Mouse (Mus musculus) thymus, postnatal 14 days (tissue): ENCODE measurements around the gene Cdh16.
"Not testable (repeated sequence)": the region's sequence is repeated elsewhere in the genome, so short reads cannot be mapped to it uniquely, and the experiment has no call there.

Experiments
- DNase-seq: peaks from one replicate; pipeline ENCODE4 v3.0.0; 2021

Cdh16 gene

DNA sequence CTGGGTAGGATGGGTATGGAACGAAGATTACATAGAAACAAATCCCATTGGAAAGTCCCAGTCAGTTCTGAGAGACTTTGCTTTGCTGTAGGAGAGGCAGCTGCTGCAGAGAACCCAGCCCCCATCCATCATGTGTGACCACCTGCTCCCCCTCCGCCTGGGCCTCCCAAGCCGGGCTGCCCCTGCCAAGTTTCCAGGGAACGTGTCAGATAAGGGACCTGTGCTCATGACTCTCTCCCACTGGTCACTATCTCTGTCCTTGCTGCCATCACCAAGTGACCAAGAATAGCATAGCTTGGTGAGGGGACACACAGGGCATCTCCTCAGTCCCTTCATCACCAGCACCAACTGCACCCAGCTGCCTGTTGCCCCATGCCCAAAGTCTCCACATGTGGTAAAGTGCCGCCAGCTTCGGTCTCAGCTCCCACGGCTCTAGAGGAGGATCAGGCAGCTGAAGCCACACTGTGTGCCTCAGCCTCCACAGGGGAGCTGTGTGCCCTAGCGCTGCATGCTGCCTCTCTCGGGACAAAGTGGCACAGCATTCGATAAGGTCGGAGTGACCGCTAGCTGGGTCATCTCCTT, 13.9 kb downstream of the Cdh16 start:
- DNase-seq, result no peak

DNA sequence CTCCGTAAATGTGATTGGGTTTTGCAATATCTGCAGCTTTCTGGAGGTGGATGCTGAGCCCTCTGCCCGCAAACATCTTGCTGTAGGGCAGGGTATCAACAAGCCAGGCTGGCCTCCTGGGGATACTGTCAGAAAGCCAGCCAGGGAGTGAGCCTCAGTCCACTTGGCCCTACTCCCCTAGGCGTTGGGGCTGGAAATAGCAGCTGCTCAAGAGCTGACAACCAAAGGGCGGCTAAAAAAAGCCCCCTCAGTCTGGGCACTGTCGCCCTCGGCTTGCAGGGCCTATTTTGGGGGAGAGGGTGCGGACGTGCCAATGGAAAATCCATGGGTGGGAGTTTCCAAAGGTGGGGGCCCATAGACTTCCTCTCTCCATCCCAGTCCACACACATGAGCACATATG, 15.0 kb downstream of the Cdh16 start:
- DNase-seq, result no peak

DNA sequence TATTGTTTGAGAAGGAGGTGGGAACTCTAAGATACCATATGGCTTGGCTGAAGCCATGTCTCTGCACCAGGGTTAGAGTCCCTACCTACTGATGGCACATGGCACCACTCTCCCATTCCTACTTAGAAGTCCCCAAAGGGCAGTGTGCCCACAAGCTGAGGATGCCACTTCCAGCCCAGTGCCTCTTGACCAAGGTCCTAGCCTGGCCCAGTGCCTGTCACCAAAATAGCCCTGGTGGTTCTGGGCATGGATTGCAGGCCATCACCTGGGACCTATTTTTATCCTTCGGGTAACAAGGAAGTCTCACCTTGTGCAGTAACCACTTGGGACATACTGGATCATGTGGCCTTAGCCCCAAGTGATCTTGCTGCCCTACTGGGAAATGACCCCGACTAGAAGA, 16.3 kb downstream of the Cdh16 start:
- DNase-seq, result no peak

DNA sequence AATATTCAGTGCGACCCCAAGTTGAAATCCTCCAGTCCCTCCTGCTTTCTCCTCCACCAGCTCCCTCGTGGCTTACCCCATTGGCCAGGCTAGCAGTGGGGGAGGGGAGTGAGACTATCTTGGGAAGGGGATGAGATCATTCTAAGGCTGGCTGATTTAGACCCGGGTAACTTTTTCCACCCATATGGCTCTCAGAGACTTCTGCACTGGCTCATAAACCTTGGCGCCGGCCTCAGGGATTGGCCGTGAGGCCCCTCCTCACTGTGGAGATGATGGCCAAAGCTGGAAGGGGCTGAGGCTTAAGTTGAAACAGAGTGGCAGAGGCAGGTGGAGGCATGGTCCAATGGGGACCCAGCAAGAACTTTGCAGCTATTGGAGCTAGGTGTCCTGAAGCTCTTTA, 17.9 kb downstream of the Cdh16 start:
- no peak for DNase-seq

DNA sequence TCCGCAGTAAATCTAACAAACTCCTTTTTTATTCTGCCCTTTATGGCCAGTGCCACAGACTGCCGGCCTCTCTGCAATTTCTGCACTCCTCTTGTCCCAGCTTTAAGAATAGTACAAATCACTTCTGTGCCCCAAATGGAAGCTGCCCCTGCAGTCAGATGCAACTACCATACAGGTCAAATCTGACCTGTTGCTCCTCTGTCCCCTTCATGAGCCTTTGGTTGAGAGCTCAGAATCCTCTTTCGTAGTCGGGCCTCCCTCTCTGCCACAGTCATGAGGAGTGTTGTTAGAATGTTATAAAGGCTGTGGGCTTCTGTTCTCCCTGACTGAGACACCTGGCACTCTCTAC, 21.0 kb downstream of the Cdh16 start:
- DNase-seq, result no peak

DNA sequence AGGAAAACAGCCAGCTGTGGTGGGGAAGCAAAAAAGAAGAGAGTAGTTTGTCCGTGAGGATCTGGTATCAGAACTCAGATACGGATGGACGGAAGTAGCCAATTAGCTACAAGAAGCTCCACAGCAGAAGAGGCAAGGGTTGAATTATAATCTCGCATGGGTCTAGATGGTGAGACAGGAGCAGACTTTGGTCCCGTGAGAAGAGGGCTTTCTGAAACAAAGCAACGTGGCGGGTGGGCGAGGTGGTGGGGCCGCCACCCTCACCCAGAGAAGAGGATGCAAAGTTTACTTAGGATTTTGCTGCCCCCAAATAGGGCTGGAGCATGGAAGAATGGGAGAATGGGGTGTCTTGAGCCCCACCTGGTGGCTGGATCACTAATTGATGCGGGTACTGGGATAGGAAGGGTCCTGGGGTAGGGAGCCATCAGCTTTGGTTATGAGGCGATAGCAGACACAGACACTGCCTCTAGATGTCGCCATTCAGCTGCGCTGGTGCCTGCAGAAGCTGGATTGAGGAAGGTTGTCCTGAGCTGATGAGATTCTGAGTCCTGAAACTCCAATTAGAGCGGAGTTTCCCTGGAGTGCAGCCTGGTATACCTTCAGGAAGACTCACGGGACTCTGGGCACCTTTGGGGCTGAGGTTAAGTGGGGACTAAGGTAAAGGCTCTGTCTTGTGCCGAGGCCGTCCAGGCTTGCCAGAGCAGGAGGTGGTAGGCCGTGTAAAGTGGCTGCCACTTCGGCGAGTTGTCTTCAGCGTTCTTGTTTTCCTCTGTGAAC, 21.5 kb downstream of the Cdh16 start:
- peak; percentile 84 for DNase-seq

DNA sequence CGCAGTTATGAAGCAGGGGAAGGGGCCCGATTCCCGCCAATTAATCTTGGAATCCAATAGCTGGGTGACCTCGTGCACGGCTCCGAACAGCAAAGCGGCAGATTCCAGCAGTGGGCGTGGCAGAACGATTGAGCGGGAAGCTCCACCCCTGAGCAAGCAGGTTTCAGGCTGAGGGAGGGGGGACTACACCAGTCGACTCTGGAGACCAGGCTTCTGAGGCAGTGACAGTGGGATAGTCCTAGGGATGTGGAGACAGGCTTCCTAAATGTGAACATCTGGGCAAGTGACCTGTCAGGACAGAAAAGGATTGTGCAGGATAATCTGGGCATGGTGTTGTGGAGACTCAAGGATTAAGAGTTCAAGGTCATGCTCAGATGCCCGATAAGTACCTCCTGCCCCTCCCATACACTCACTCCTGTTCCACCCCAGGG, 22.2 kb downstream of the Cdh16 start:
- no peak for DNase-seq

DNA sequence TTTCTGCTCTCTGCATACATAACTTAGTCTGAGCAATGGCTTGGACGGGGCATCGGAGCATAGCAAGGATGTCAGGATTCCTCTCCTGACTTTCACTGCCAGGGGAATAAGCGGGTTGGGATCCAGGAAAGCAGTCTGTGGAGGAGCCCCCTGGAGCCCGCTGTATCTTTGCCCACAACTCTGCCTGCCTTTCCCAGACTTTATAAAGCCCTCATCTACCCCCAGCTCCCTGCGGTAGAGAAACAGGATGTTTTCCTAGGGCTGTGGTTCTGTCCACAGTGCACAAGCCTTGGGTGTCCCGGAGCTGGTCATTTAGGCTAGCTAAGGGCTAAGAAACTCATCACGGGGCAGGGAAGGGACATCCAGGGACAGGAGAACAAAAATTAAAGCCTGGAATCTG, 22.8 kb downstream of the Cdh16 start:
- DNase-seq, result no peak

DNA sequence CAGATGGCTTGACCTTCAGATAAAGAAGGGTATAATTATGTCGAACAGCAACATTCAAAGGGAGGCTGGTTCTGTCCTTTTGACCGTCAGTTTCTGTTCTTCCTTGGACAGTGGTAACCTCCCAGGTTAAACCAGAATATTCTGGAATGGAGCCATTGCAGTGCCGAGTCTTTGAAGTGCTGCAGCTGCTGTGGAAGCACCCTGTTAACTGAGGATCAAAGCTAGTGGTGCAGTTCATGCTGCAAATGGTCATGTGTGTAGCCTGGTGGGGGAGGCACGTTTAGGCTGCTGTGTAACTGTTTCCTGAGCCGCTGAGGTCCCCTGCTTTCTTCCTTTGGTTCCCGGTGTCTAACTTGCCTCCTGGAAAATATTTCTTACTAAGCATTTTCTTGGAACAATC, 25.7 kb downstream of the Cdh16 start:
- no peak for DNase-seq

DNA sequence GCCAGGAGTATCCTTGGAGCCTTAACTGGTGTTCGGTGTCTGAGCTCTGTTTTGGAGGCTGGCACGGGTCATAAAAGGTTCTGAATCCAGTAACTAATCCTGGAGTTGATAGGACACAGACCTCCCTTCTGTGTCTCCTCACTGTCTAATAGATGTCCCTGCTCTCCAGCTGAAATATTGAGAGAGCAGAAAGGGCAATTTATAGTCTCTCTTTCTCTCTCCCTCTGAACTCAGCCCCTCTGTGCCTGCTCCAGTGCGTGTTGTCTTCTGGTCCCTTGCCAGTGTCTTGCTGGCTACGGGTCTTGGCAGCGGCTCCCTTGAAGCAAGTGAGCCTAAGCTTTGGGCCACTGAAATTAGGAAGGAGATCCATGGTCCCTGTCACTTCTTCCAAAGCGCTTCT, 26.5 kb downstream of the Cdh16 start:
- no peak for DNase-seq

DNA sequence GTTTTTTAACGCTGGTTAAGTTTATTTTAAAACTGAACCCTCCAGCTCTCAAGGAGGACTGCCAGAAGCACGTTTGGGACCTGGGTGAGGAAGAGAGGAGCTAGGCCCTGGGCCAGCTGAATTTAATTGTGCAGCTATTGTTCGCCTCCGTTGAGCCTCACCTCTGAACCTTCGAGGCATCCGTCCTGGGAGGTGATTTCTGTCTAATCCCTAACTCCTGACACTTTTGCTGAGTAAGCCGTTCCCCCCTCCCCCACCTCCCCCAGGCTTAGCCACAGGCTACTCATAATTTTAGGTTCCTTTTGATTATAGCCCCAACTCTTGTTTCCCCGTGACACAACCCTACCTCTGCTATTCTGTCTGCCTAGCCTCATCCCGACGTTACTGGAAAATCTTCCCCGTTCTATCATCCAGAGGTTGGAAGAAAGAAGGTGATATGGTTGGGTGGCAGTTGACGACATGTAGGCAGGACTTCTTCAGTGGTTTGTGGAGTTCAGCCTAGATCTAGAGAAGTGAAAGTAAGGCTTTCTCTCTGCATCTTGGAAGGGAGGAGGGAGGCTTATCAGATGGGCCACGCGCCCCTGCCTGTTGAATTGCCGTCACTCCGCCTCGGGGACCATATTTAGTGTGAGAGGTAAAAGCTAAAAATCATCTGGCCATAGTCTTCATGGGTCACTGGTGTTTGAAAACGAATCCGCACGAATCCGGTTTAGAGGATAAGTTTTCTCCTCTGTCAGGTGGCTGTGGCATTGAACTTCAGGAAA, 28.2 kb downstream of the Cdh16 start:
- no peak for DNase-seq

DNA sequence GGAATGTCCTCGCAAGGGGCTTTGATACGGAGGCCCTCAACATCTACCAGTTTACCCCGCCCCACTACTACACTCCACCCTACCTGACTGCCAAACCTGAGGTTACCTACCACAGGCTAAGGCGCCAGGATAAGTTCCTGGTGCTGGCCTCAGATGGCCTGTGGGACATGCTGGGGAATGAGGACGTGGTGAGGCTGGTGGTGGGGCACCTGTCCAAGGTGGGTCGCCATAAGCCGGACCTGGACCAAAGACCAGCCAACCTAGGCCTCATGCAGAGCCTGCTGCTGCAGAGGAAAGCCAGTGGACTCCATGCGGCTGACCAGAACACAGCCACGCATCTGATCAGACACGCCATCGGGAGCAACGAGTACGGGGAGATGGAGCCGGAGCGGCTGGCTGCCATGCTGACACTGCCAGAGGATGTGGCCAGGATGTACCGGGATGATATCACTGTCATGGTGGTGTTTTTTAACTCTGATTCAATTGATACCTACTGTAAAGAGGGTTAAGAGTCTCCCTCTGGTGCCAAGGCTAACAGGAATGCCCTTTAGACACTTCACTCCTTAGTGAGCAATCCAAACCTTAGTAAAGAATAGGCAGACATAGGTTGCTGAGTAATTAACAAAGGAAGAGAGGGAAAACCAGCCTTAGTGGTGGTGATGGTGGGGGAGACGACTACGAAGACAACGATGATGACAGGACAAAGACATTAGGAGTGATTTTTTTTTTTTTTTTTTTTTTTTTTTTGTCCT, 29.4 kb downstream of the Cdh16 start:
- no peak for DNase-seq

DNA sequence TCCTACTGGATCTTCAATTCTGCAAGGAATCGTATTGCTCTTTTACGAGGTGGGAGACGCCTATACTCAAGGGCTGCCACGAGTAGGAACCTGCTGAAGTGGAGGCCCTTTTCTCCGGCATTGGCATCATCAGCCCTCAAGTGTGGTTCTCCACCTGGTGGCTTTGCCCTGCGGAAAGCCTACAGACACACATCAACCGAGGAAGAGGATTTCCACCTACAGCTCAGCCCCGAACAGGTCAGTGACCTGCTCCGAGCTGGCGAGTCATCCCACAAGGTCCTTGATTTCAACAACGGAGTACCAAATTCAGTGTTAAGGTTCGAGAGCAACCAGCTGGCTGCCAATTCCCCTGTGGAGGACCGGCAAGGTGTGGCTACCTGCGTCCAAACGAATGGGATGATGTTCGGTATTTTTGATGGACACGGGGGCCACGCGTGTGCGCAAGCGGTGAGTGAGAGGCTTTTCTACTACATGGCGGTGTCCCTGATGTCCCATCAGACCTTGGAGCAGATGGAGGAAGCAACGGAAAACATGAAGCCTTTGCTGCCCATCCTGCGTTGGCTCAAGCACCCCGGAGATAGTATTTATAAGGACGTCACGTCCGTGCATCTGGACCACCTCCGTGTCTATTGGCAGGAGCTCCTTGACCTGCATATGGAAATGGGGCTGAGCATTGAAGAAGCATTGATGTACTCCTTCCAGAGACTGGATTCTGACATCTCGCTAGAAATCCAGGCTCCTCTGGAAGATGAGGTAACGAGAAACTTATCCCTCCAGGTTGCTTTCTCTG, 30.5 kb downstream of the Cdh16 start:
- DNase-seq, result no peak

DNA sequence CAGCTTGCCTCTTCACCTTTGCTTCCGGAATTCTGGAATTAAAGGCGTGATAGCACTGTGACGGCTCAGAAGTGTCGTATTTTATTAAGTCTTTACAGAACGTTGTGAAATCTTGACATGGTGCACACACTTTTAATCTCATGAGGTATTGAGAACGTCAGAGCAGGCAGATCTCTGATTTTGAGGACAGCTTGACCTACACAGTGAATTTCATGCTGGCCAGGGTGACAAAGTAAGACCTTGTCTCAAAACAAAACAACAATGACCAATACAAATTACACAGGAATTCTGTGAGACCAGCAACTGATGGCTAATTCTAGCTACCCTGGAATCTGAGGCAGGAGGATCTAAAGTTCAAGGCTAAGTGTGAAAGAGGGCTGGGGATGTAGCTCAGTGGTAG, 31.6 kb downstream of the Cdh16 start:
- DNase-seq, result no peak

DNA sequence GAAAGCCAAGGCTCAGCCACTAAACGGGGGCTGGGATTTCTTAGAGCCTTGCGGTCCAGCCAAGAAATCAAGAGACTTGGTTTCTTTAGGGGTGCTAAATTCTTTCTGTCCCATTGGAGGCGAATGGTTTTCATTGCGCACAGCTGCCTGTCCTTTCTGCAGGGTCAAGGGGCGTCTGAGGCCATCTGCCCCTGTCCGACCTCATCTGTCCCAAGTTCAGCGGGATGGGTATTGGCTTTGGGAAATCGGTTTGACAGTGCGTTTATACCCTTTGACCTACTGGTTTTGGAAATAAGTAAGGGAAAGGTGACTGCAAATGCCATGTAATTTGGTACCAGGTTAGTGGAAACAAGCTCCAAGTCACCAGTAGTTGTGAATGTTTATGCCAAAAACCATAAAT, 32.3 kb downstream of the Cdh16 start:
- no peak for DNase-seq

DNA sequence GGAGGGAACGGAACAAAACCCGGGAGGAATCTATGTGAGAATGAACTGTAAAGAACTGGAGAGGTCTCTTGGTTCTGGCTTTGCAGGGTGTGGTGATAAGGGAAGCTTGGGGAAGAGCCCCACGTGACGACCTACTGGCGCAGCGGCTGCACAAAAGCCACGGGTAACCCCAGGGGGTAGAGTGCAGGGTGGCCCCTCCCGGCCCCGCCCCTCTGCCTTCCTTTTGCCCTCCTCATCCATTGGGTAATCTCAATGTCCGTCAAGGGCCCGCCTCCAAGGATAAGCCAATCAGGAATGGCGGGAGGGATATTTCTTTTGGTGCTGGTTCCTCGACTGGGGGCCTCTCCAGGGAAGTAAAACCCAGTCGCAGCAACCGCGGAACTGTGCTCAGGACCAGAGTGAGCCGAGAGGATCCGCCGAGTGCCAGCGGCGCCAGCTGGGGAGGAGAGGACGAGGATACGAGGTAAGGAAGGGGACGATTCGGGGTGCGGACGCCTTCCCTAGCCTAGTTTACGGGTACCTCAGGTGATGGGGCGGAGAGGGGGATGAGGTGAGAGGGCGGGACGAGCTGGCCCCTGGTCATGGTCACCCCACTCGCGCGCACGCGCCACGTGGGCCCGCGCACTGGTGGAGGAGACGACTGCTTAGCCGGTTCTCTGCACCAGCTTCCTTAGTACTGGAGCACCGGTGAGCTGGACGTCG, 32.9 kb downstream of the Cdh16 start, which contains the start of gene Pdp2:
Gene Pdp2, plus strand, starts transcription at position 319 of the 702 bp plus-strand sequence.
- DNase-seq, result peak; percentile 93

DNA sequence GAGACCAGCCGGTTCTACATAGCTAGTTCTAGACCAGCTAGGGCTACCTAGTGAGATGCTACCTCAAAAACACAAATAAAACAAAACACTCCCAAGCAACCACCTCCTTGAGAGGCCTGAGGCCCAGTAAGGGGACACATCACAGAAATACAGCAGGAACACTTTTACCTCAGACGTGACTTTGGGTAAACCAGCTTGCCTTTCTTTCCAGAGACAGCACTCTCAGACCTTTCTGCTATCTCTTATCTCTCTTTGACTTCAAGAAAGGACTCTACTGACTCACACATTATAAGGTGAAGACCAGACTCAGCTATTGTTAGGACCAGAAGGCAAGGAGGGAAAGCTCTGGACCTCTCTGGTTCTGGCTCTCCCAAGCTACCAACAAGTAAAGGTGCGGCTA, 33.9 kb downstream of the Cdh16 start:
- DNase-seq, result no peak

DNA sequence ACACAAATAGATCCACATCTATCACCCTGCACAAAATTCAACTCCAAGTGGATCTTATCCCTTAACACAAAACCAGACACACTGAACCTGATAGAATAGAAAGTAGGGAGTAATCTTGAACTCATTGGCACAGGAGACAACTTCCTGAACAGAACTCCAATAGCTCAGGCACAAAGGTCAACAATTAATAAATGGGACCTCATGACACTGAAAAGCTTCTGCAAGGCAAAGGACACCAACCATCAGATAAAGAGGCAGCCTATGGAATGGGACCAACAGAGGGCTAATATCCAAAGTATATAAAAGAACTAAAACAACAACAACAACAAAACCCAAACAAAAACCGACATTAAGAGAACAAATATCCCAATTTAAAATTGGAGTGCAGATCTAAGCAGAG, 39.7 kb downstream of the Cdh16 start:
- no peak for DNase-seq

DNA sequence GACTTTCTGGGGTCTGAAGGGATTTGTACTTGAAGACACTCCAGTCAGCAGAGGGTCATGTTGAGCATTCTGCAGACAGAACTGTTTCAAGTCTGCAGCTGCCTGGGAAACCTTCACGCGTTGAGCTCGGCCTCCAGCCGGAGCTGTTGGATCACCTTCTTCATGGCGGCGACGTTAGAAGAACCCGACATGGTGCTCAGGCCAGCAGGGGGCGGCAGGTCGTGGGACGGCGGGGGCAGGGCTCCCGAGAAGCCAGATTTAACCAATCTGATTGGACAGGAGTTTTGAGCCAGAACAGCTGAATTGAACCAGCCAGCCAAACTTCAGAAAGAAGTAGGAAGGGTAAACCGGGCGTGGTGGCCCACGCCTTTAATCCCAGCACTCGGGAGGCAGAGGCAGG, 46.6 kb downstream of the Cdh16 start:
- DNase-seq, result not testable (repeated sequence)

DNA sequence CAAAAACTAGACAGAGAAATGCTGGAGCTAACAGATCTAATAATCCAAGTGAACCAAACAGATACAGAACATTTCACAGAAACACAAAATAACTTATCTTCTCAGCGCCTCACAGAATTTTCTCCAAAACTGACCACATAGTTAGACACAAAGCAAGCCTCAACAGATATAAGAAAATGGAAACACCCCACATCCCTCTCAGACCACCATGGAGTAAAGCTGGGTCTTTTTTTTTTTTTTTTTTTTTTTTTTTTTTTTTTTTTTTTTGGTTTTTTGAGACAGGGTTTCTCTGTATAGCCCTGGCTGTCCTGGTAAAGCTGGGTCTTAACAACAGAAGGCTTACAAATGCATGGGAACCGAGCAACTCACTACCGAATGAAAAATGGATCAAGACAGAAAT, 47.4 kb downstream of the Cdh16 start:
- no peak for DNase-seq

DNA sequence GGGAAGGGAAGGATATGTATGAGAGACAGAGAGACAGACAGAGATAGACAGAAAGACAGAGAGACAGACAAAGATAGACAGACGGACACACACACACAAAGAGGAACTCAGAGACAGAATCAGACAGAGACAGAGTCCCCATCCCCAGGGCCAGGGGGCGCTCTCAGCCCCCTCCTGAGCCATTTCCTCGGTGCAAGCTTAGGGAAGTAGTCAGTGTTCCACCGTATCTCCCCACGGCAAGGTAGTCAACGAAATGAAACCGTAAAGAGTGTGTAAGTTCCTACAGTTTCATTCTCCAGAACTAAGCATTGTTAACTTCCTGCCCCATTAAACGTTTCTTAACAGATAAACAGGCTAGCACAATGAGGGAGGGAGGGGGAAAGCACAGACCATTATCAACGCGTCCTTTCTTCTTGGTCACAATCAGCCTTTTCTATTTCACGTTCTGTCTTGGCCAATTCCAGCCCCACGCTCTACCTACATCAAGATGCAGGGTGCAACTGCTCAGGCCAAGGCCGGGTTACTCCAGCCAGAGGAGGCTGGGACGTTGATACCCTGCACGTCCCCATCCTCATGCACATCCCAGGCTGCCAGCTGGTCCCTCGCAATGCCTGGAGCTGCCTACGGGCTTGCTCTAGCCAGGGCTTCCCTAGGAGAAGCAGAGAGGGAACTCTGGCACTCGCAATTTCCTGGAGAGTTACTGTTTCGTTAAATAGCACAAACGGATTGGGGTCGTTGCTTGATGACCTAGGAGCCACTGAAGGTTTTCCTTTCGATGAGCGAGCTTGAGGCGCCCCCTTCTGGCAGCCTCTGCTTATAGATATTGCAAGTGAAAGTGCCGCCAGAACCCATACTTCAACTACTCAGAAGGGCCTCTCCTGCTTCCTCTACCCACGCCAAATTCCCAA, 53.5 kb downstream of the Cdh16 start:
- peak; percentile 89 for DNase-seq
